Mouse (Mus musculus): ENCODE measurements around the gene Ubald2.

GRCm38 (mm10) chr11:116484261-116484660 lies 50.4 kb downstream of the Ubald2 start:
- no peak for TF ChIP-seq CTCF (IDR thresholded peaks at IDR 0.05 in 2 of 3, conservative IDR thresholded peaks at IDR 0.05 in 1 of 3; ENCODE audit: control insufficient read depth in 1 of 3, insufficient read depth in 1 of 3, low read depth in 2 of 3, low read length in 3 of 3, poor library complexity in 1 of 3, severe bottlenecking in 1 of 3)
- no peak for TF ChIP-seq ELF1 (IDR thresholded peaks at IDR 0.05; ENCODE audit: low read depth, low read length)
